Mouse (Mus musculus): ENCODE results near the gene Med26.
A peak's percentile ranks its signal among the peaks of the same experiment; 100 is the strongest.

The Med26 gene

GRCm38 (mm10) chr8:72547122-72547801 lies 808 bp downstream of the Med26 start:
- no peak for DNase-seq (ENCODE audit: low read depth, low spot score)

GRCm38 (mm10) chr8:72539234-72539633 lies 8.8 kb downstream of the Med26 start:
- no peak for DNase-seq (ENCODE audit: low read depth, low spot score)

- no peak for DNase-seq (ENCODE audit: low read depth, low spot score)
These were observed 13.2 kb downstream of the Med26 start for GRCm38 (mm10) chr8:72534888-72535287.

- DNase-seq (ENCODE audit: low read depth, low spot score): no peak
These were observed 16.0 kb downstream of the Med26 start for GRCm38 (mm10) chr8:72532103-72532502.

- no peak for DNase-seq (ENCODE audit: low read depth, low spot score)
These were observed 26.2 kb downstream of the Med26 start for GRCm38 (mm10) chr8:72521888-72522287.

- DNase-seq (ENCODE audit: low read depth, low spot score): no peak
These were observed 30.6 kb downstream of the Med26 start for GRCm38 (mm10) chr8:72517421-72517988.

GRCm38 (mm10) chr8:72513158-72513557 lies 34.9 kb downstream of the Med26 start:
- DNase-seq (ENCODE audit: low read depth, low spot score): no peak

GRCm38 (mm10) chr8:72512648-72513047 lies 35.4 kb downstream of the Med26 start:
- no peak for DNase-seq (ENCODE audit: low read depth, low spot score)

- DNase-seq (ENCODE audit: low read depth, low spot score): no peak
These were observed 40.6 kb downstream of the Med26 start for GRCm38 (mm10) chr8:72507505-72507904.

GRCm38 (mm10) chr8:72504637-72505314 lies 43.3 kb downstream of the Med26 start:
- no peak for DNase-seq (ENCODE audit: low read depth, low spot score)

- DNase-seq (ENCODE audit: low read depth, low spot score): no peak
These were observed 43.9 kb downstream of the Med26 start for GRCm38 (mm10) chr8:72504137-72504536.

GRCm38 (mm10) chr8:72500521-72500931 lies 47.5 kb downstream of the Med26 start:
- DNase-seq (ENCODE audit: low read depth, low spot score): no peak

- DNase-seq (ENCODE audit: low read depth, low spot score): no peak
These were observed 48.4 kb downstream of the Med26 start for GRCm38 (mm10) chr8:72499521-72500284.

- DNase-seq (ENCODE audit: low read depth, low spot score): no peak
These were observed 49.5 kb downstream of the Med26 start for GRCm38 (mm10) chr8:72498527-72498926.

- DNase-seq (ENCODE audit: low read depth, low spot score): no peak
These were observed 50.2 kb downstream of the Med26 start for GRCm38 (mm10) chr8:72497911-72498310.

GRCm38 (mm10) chr8:72496217-72496616 lies 51.9 kb downstream of the Med26 start:
- no peak for DNase-seq (ENCODE audit: low read depth, low spot score)

- DNase-seq (ENCODE audit: low read depth, low spot score): no peak
These were observed 52.5 kb downstream of the Med26 start for GRCm38 (mm10) chr8:72495411-72496111.

GRCm38 (mm10) chr8:72493381-72493780 lies 54.7 kb downstream of the Med26 start:
- DNase-seq (ENCODE audit: low read depth, low spot score): no peak

- DNase-seq (ENCODE audit: low read depth, low spot score): peak; percentile 99
These were observed 55.4 kb downstream of the Med26 start for GRCm38 (mm10) chr8:72492622-72493081.

GRCm38 (mm10) chr8:72491680-72492621 lies 56.1 kb downstream of the Med26 start, which contains the start of gene Slc35e1:
Slc35e1 (minus strand) TSS chr8:72492614.
- no peak for DNase-seq (ENCODE audit: low read depth, low spot score)

Data from retina, postnatal 7 days (tissue).